In genomic region chr8:77834283-77834682, GRCm38 (mm10) we compare ENCODE assay signal across 18 mouse cellular contexts.
DNase-seq lines count a peak whose midpoint lies in the region; ATAC-seq and TF ChIP-seq lines count a peak whose summit lies in the region.
"Had no signal": no experiment of that assay in that cellular context is flagged by ENCODE, and none has a peak within 500 bp of the region (broad histone marks: within the 10 kb centered on the region; RNA-seq: fewer than 3 reads in every experiment).

No protein-coding gene starts in this region.

- peaks cover 7% of the 10 kb centered on the region; the same call in 1 of the 2 replicates for H3K4me1 ChIP-seq in intestine, embryonic 14.5 days (replicated peaks; ENCODE audit: control insufficient read depth, insufficient read depth, low read length)
- H3K4me1 ChIP-seq in intestine, postnatal 0 days (replicated peaks; ENCODE audit: control insufficient read depth, insufficient read depth, low read length) = no peaks in the 10 kb centered on the region
- peaks cover 50% of the 10 kb centered on the region for H3K4me1 ChIP-seq in embryonic facial prominence, embryonic 13.5 days
- peaks cover 10% of the 10 kb centered on the region for H3K4me1 ChIP-seq in limb, embryonic 11.5 days (ENCODE audit: control insufficient read depth, insufficient read depth, low read length)
- no peaks in the 10 kb centered on the region for H3K4me1 ChIP-seq in liver, postnatal 0 days (ENCODE audit: insufficient read depth)
- H3K4me1 ChIP-seq: neural tube, embryonic 15.5 days had no signal

- no peak for DNase-seq in intestine, embryonic 14.5 days (ENCODE audit: low spot score)
- DNase-seq in limb, embryonic 11.5 days (ENCODE audit: low spot score) = peak; percentile 20
- peak; percentile 41 for DNase-seq in lung, postnatal 25 days (ENCODE audit: low spot score)
- DNase-seq in liver, postnatal 0 days = no peak
- DNase-seq in cerebellum, postnatal 14 days = no peak
- DNase-seq: adrenal gland, postnatal 10 days; B cell, adult 2 months; cerebellum, adult 2 months; kidney, adult 9 months had no signal

- no peak for TF ChIP-seq CTCF in intestine, postnatal 0 days (IDR thresholded peaks at IDR 0.05; ENCODE audit: low read depth)
- TF ChIP-seq CTCF in liver, postnatal 0 days (IDR thresholded peaks at IDR 0.05; ENCODE audit: low read depth) = no peak

- H3K4me3 ChIP-seq in intestine, embryonic 14.5 days (ENCODE audit: low read depth, low read length) = no peak overlapping the region
- H3K4me3 ChIP-seq in intestine, postnatal 0 days (ENCODE audit: low read depth, low read length) = no peak overlapping the region
- no peak overlapping the region for H3K4me3 ChIP-seq in embryonic facial prominence, embryonic 13.5 days
- H3K4me3 ChIP-seq in limb, embryonic 11.5 days (ENCODE audit: low read depth, low read length) = no peak overlapping the region
- no peak overlapping the region for H3K4me3 ChIP-seq in liver, postnatal 0 days (ENCODE audit: low read depth, low read length)
- H3K4me3 ChIP-seq: embryonic facial prominence, embryonic 12.5 days; forebrain, embryonic 10.5 days; left cerebral cortex, adult 2 months; myocyte; neural tube, embryonic 15.5 days had no signal

- no peaks in the 10 kb centered on the region for H3K36me3 ChIP-seq in intestine, embryonic 14.5 days (ENCODE audit: control insufficient read depth, insufficient read depth, low read length)
- H3K36me3 ChIP-seq in intestine, postnatal 0 days (ENCODE audit: control insufficient read depth, insufficient read depth) = no peaks in the 10 kb centered on the region
- H3K36me3 ChIP-seq in embryonic facial prominence, embryonic 13.5 days = no peaks in the 10 kb centered on the region
- H3K36me3 ChIP-seq in limb, embryonic 11.5 days (ENCODE audit: control insufficient read depth, insufficient read depth, low read length) = no peaks in the 10 kb centered on the region
- H3K36me3 ChIP-seq in liver, postnatal 0 days (replicated peaks; ENCODE audit: insufficient read depth, low read length) = no peaks in the 10 kb centered on the region
- H3K36me3 ChIP-seq: embryonic facial prominence, embryonic 12.5 days; forebrain, embryonic 10.5 days; neural tube, embryonic 15.5 days had no signal

- H3K9me3 ChIP-seq in intestine, embryonic 14.5 days (ENCODE audit: control insufficient read depth, low read length) = no peaks in the 10 kb centered on the region
- H3K9me3 ChIP-seq in intestine, postnatal 0 days (ENCODE audit: control insufficient read depth) = no peaks in the 10 kb centered on the region
- H3K9me3 ChIP-seq in embryonic facial prominence, embryonic 13.5 days = no peaks in the 10 kb centered on the region
- no peaks in the 10 kb centered on the region for H3K9me3 ChIP-seq in limb, embryonic 11.5 days (ENCODE audit: control insufficient read depth, low read length)
- no peaks in the 10 kb centered on the region for H3K9me3 ChIP-seq in liver, postnatal 0 days (ENCODE audit: low read length)
- H3K9me3 ChIP-seq: embryonic facial prominence, embryonic 12.5 days; forebrain, embryonic 10.5 days; neural tube, embryonic 15.5 days had no signal

- no peak overlapping the region for H3K4me2 ChIP-seq in intestine, embryonic 14.5 days (ENCODE audit: low read length)
- H3K4me2 ChIP-seq in intestine, postnatal 0 days (replicated peaks; ENCODE audit: low read depth) = no peak overlapping the region
- no peak overlapping the region for H3K4me2 ChIP-seq in embryonic facial prominence, embryonic 13.5 days
- H3K4me2 ChIP-seq in limb, embryonic 11.5 days (ENCODE audit: low read depth, severe bottlenecking) = no peak overlapping the region
- no peak overlapping the region for H3K4me2 ChIP-seq in liver, postnatal 0 days (ENCODE audit: low read depth, low read length)
- H3K4me2 ChIP-seq: embryonic facial prominence, embryonic 12.5 days; hindbrain, embryonic 14.5 days; midbrain, embryonic 11.5 days; neural tube, embryonic 15.5 days had no signal

- H3K27ac ChIP-seq in intestine, embryonic 14.5 days (ENCODE audit: low read depth) = peak overlapping the region; percentile 57; the same call in 1 of the 2 replicates
- H3K27ac ChIP-seq in intestine, postnatal 0 days (ENCODE audit: low read depth, low read length) = no peak overlapping the region
- H3K27ac ChIP-seq in embryonic facial prominence, embryonic 13.5 days = peak overlapping the region; percentile 48
- no peak overlapping the region for H3K27ac ChIP-seq in limb, embryonic 11.5 days (replicated peaks; ENCODE audit: low read depth, low read length)
- no peak overlapping the region for H3K27ac ChIP-seq in liver, postnatal 0 days (ENCODE audit: low read depth)
- H3K27ac ChIP-seq: embryonic facial prominence, embryonic 12.5 days; forebrain, embryonic 10.5 days; hindbrain, embryonic 14.5 days; left cerebral cortex, adult 2 months; neural tube, embryonic 15.5 days had no signal

- no peaks in the 10 kb centered on the region for H3K27me3 ChIP-seq in intestine, embryonic 14.5 days (replicated peaks; ENCODE audit: control insufficient read depth, insufficient read depth, low read length)
- H3K27me3 ChIP-seq in intestine, postnatal 0 days (replicated peaks; ENCODE audit: control insufficient read depth, insufficient read depth, low read length) = no peaks in the 10 kb centered on the region
- H3K27me3 ChIP-seq in embryonic facial prominence, embryonic 13.5 days = no peaks in the 10 kb centered on the region
- no peaks in the 10 kb centered on the region for H3K27me3 ChIP-seq in limb, embryonic 11.5 days (ENCODE audit: control insufficient read depth, insufficient read depth, low read length)
- H3K27me3 ChIP-seq in liver, postnatal 0 days (ENCODE audit: insufficient read depth, low read length) = no peaks in the 10 kb centered on the region
- H3K27me3 ChIP-seq: embryonic facial prominence, embryonic 12.5 days; neural tube, embryonic 15.5 days had no signal

- TF ChIP-seq EP300 in liver, postnatal 0 days (IDR thresholded peaks at IDR 0.05; ENCODE audit: low read depth) = no peak

- H3K9ac ChIP-seq in intestine, embryonic 14.5 days (ENCODE audit: low read length) = no peak overlapping the region
- no peak overlapping the region for H3K9ac ChIP-seq in intestine, postnatal 0 days (ENCODE audit: low read depth, low read length)
- H3K9ac ChIP-seq in embryonic facial prominence, embryonic 13.5 days = no peak overlapping the region
- H3K9ac ChIP-seq in limb, embryonic 11.5 days (ENCODE audit: low read length) = no peak overlapping the region
- H3K9ac ChIP-seq in liver, postnatal 0 days (replicated peaks) = no peak overlapping the region
- H3K9ac ChIP-seq: embryonic facial prominence, embryonic 12.5 days; hindbrain, embryonic 14.5 days; neural tube, embryonic 15.5 days had no signal

- WGBS in intestine, embryonic 14.5 days = 61% methylated on average over 6 of the region's 6 CpGs
- 72% methylated on average over 6 of the region's 6 CpGs for WGBS in intestine, postnatal 0 days
- WGBS in embryonic facial prominence, embryonic 13.5 days = 59% methylated on average over 6 of the region's 6 CpGs
- WGBS in limb, embryonic 11.5 days = 56% methylated on average over 6 of the region's 6 CpGs
- 71% methylated on average over 6 of the region's 6 CpGs for WGBS in liver, postnatal 0 days (ENCODE audit: insufficient replicate concordance)

- ATAC-seq in intestine, embryonic 14.5 days (replicated peaks; ENCODE audit: low FRiP score, low TSS enrichment, low read depth) = no peak
- ATAC-seq in intestine, postnatal 0 days = no peak
- ATAC-seq in embryonic facial prominence, embryonic 13.5 days (ENCODE audit: insufficient number of reproducible peaks, insufficient read depth, low FRiP score, low TSS enrichment, low read depth) = no peak
- no peak for ATAC-seq in limb, embryonic 11.5 days (ENCODE audit: insufficient number of reproducible peaks, low FRiP score, low TSS enrichment, low read depth)
- no peak for ATAC-seq in liver, postnatal 0 days

Comparison
In these comparisons a context has a peak if more than half of its experiments do, and no peak if none do; other contexts are left out.
1. H3K27ac ChIP-seq: peak in intestine, embryonic 14.5 days (single experiment) and embryonic facial prominence, embryonic 13.5 days (single experiment); none in intestine, postnatal 0 days (single experiment), limb, embryonic 11.5 days (single experiment) and liver, postnatal 0 days (single experiment).
2. DNase-seq: peak in limb, embryonic 11.5 days (single experiment) and lung, postnatal 25 days (single experiment); none in intestine, embryonic 14.5 days (single experiment), liver, postnatal 0 days (single experiment) and cerebellum, postnatal 14 days (0 of 2).